Mouse (Mus musculus) neural tube, embryonic 11.5 days (tissue): ENCODE results near the gene Fbf1. TPM values are rescaled to one million over a fixed set of nuclear protein-coding genes. Genes with fewer than 3 reads are reported as not detected.
A peak's percentile ranks its signal among the peaks of the same experiment; 100 is the strongest.
"Not testable (repeated sequence)": the region's sequence is repeated elsewhere in the genome, so short reads cannot be mapped to it uniquely, and the experiment has no call there.

Experiments used
- ATAC-seq: fragments of 200-750 bp; cut with Nextera tagmentation; 2 replicates; pipeline ENCODE4 v1.8.0; 2017; ENCODE audit warnings: moderate number of reproducible peaks, mild to moderate bottlenecking, moderate TSS enrichment, moderate library complexity; ENCODE audit not compliant: insufficient read depth, low FRiP score, low TSS enrichment
- DNase-seq: peaks from one replicate; pipeline ENCODE4 v3.0.0-alpha.2; 2015; ENCODE audit warnings: low spot score
- H3K27ac ChIP-seq: fragments of 300-500 bp; sonication (generic); 2 replicates; pipeline ENCODE4 v1.5.1; 2014; ENCODE audit warnings: low read depth, mild to moderate bottlenecking, low read length
- H3K27me3 ChIP-seq: fragments of 300-500 bp; sonication (generic); 2 replicates; pipeline ENCODE4 v1.6.1; 2014; ENCODE audit warnings: mild to moderate bottlenecking, low read length, mixed read lengths; ENCODE audit not compliant: control insufficient read depth, insufficient read depth
- H3K36me3 ChIP-seq: fragments of 300-500 bp; sonication (generic); 2 replicates; pipeline ENCODE4 v1.6.1; 2014; ENCODE audit warnings: mild to moderate bottlenecking, low read length, moderate library complexity, mixed read lengths; ENCODE audit not compliant: control insufficient read depth, insufficient read depth
- H3K4me1 ChIP-seq: fragments of 300-500 bp; sonication (generic); 2 replicates; pipeline ENCODE4 v1.6.1; 2014; ENCODE audit warnings: low read length, mixed read lengths; ENCODE audit not compliant: control insufficient read depth, insufficient read depth
- H3K4me2 ChIP-seq: fragments of 300-500 bp; sonication (generic); 2 replicates; pipeline ENCODE4 v1.6.1; 2014; ENCODE audit warnings: low read depth, mild to moderate bottlenecking, moderate library complexity
- H3K4me3 ChIP-seq: fragments of 300-500 bp; sonication (generic); 2 replicates; pipeline ENCODE4 v1.5.1; 2014; ENCODE audit warnings: low read depth, low read length
- H3K9ac ChIP-seq: fragments of 300-500 bp; sonication (generic); 2 replicates; pipeline ENCODE4 v1.6.1; 2014; ENCODE audit warnings: mild to moderate bottlenecking, low read length
- H3K9me3 ChIP-seq: fragments of 300-500 bp; sonication (generic); 2 replicates; pipeline ENCODE4 v1.6.1; 2016; ENCODE audit warnings: low read length; ENCODE audit not compliant: control insufficient read depth
- WGBS: fragments of 180-500 bp; shearing (Covaris S2); extraction: QIAGEN DNeasy Blood & Tissue Kit; methylation state at CpG from one replicate; pipeline ENCODE4 v1.1.7; 2014; 5-methylcytosine and 5-hydroxymethylcytosine counted together
- polyA plus RNA-seq: library from polyadenylated mRNA; unstranded; fragments of >200 nt; fragmentation: Nextera tagmentation; extraction: Ambion mirVana; gene quantifications from 2 replicates; pipeline ENCODE4 v1.2.1, GENCODE M21; 2014

The Fbf1 gene
- polyA plus RNA-seq, 1 experiment from 2014 or later = 37.0 TPM

DNA sequence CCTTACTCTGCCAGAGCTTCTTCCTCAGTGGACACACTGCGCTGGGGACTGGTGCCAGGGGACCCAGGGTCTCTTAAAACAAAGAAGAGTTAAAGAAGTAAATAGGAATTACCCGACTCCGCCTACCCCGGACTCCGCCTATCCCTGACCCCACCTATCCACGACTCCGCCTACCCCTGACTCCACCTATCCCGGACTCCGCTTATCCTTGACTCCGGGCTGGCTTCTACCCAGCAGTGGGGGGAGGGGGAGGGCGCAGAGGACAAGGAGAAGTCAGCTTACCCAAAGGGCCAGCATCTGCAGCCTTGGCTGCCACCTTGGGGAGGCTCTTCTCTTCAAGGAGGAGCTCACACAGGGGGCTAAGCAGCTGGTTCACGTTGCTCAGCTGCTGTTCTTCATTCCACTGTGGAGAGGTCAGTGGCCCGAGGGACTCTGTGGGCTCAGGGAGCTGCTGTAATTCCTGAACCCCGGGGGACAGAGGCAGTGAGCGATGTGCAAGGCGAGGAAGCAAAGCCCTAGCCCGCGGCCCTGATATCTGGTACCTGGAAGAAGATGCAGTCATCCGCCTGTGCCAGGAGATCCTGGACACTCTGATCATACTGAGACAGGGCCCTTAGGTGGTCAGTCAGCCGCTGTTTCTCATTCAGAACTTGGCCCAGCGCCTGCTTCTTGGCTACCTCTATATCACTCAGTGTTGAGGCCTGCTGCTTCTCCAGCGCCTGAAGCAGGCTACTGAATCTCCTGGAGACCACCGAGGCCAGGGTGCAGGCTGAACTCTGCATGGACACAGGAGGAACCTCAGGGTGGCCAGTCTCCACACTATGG lies 40.6 kb downstream of the Fbf1 start, which contains the start of gene Trim47:
TSS of gene Trim47 (minus strand) at position 55 of the 825 bp plus-strand sequence.
- Histone ChIP-seq H3K4me3 (no peak within 1 kb of the TSS), H3K4me1 (peaks cover 16% of the 10 kb centered on the region), H3K9ac (peak within 1 kb of the TSS; percentile 45), H3K4me2 (peak within 1 kb of the TSS; percentile 20; the same call in 1 of the 2 replicates), H3K27me3 (no peaks in the 10 kb centered on the region), H3K27ac (no peak within 1 kb of the TSS), H3K9me3 (no peaks in the 10 kb centered on the region), H3K36me3 (peaks cover under 1% of the 10 kb centered on the region; the same call in 1 of the 2 replicates)
- ATAC-seq = no peak
- peak; percentile 67 for DNase-seq
- 27% methylated on average over 23 of the region's 23 CpGs for WGBS

DNA sequence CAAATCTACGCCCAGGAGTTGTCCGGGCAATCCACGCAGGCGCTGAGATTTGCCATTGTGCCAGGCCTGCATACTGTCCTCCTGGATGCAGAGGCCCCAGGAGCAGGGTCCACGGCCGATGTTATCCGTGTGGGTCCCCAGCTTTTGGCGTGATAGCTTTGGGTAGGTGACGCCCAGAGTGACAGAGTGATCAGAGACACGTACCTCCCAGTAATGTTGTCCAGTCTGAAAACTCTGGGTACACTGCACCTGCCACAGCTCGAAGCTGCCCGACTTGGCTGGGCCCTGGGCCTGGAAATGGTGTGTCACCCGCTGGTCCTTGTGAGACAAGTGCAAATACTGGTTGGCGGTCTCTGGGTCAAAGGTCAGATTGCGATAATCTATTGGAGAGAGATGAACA lies 41.7 kb downstream of the Fbf1 start:
- WGBS = 96% methylated on average over 15 of the region's 15 CpGs
- H3K9ac ChIP-seq = no peak overlapping the region
- DNase-seq = no peak
- no peaks in the 10 kb centered on the region for H3K9me3 ChIP-seq
- no peaks in the 10 kb centered on the region; the same call in 1 of the 2 replicates for H3K36me3 ChIP-seq
- H3K4me1 ChIP-seq = peaks cover 14% of the 10 kb centered on the region
- no peak overlapping the region for H3K4me2 ChIP-seq
- no peaks in the 10 kb centered on the region for H3K27me3 ChIP-seq
- H3K4me3 ChIP-seq = no peak overlapping the region
- H3K27ac ChIP-seq = no peak overlapping the region
- ATAC-seq = no peak

DNA sequence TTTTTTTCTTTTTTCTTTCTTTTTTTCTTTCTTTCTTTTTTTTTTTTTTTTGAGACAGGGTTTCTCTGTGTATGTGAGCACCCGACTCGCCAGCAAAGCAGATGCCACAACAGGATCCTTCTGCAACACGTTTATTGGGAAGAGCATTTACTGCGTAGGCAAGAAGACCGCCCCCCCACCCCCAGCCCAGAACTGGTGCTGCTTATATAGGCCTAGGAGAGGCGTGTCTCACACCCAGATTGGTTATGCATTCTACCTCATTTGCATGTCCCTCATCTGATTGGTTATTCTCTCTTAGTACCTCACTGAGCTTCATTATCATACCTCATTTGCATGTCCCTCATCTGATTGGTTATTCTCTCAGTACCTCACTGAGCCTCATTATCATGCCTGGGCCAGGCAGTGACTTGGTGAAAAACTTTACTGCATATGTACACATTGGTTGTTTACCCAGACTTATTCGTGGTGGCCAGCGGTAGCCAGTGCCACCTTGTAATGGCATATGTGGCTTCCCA lies 46.2 kb downstream of the Fbf1 start:
- H3K27me3 ChIP-seq, H3K4me2 ChIP-seq, H3K4me1 ChIP-seq, H3K27ac ChIP-seq, DNase-seq, H3K4me3 ChIP-seq, H3K36me3 ChIP-seq, ATAC-seq, H3K9me3 ChIP-seq, H3K9ac ChIP-seq: not testable (repeated sequence)
- WGBS = 90% methylated on average over 8 of the region's 8 CpGs

DNA sequence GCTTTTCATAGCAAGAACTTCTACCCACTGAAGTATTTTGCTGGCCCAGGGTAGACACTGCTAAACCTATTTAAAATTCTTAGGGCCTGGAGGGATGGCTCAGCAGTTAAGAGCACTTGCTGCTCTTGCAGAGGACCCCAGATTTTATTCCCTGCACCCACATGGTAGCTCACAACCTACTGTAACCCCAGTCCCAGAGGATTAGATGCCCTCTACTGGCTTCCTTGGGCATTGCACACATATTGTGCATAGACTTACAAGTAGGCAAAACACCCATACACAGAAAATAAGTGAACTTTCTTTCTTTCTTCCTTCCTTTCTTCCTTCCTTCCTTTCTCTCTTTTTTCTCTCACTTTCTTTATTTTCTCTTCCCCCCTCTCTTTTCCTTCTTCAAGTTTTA lies 50.1 kb downstream of the Fbf1 start:
- no peak overlapping the region for H3K4me3 ChIP-seq
- DNase-seq (no peak), ATAC-seq (no peak)
- H3K4me2 ChIP-seq = no peak overlapping the region
- H3K36me3 ChIP-seq = no peaks in the 10 kb centered on the region
- no peaks in the 10 kb centered on the region for H3K4me1 ChIP-seq
- H3K9me3 ChIP-seq = no peaks in the 10 kb centered on the region
- no peaks in the 10 kb centered on the region for H3K27me3 ChIP-seq
- no peak overlapping the region for H3K27ac ChIP-seq
- no peak overlapping the region for H3K9ac ChIP-seq

DNA sequence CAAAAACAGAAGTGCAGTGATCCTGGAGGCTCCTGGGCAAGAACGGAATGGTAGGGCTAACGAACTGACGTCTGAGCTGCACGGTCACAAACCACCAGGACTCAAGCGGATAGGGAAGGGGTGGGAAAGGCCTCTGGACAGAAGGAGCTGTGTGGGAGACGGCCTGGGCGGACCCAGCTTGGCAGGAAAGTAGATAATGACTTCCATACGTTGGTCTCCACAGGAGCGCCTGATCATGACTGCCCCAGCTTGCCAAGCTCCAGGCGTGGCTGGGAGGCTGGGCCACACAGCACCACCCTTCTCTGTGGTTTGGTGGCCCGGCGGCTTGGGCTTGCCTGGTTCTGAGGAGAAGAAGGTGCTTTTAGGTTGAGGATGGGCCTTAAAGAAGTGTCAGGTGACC lies 50.7 kb downstream of the Fbf1 start:
- Histone ChIP-seq H3K27ac (no peak overlapping the region), H3K9me3 (no peaks in the 10 kb centered on the region), H3K27me3 (no peaks in the 10 kb centered on the region), H3K4me2 (no peak overlapping the region), H3K4me3 (no peak overlapping the region), H3K9ac (no peak overlapping the region), H3K36me3 (no peaks in the 10 kb centered on the region), H3K4me1 (no peaks in the 10 kb centered on the region)
- ATAC-seq = no peak
- DNase-seq = no peak
- 67% methylated on average over 12 of the region's 12 CpGs for WGBS

- no peak overlapping the region for H3K27ac ChIP-seq
- H3K4me1 ChIP-seq = no peaks in the 10 kb centered on the region; the same call in 1 of the 2 replicates
- no peak overlapping the region for H3K9ac ChIP-seq
- DNase-seq (no peak), ATAC-seq (no peak)
- H3K27me3 ChIP-seq = peaks cover 46% of the 10 kb centered on the region
- no peaks in the 10 kb centered on the region for H3K9me3 ChIP-seq
- 83% methylated on average over 19 of the region's 19 CpGs for WGBS
- H3K4me2 ChIP-seq = no peak overlapping the region
- H3K4me3 ChIP-seq = no peak overlapping the region
- no peaks in the 10 kb centered on the region for H3K36me3 ChIP-seq
These were observed 56.3 kb downstream of the Fbf1 start for GRCm38 (mm10) chr11:116111611-116112203.

DNA sequence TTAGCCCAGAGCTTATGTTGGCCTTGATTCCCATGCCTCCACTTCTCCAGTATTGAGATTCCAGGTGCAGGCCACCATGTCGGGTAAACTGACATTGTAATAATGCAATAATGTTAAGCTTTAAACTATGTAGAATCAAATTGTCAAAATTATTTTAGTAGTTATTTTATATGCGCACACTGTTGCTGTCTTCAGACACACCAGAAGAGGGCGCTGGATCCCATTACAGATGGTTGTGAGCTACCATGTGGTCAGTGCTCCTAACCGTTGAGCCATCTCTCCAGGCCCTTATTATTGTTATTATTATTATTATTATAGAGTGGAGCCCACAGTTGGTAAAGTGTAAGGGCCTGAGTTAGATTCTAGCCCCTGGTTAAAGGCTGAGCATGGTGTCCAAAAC lies 56.9 kb downstream of the Fbf1 start:
- Histone ChIP-seq H3K4me1 (peaks cover 3% of the 10 kb centered on the region), H3K9ac (no peak overlapping the region), H3K27me3 (peaks cover 51% of the 10 kb centered on the region), H3K4me2 (no peak overlapping the region), H3K36me3 (no peaks in the 10 kb centered on the region), H3K9me3 (no peaks in the 10 kb centered on the region), H3K27ac (no peak overlapping the region), H3K4me3 (no peak overlapping the region)
- WGBS = 76% methylated on average over 4 of the region's 4 CpGs
- no peak for DNase-seq
- ATAC-seq = no peak

DNA sequence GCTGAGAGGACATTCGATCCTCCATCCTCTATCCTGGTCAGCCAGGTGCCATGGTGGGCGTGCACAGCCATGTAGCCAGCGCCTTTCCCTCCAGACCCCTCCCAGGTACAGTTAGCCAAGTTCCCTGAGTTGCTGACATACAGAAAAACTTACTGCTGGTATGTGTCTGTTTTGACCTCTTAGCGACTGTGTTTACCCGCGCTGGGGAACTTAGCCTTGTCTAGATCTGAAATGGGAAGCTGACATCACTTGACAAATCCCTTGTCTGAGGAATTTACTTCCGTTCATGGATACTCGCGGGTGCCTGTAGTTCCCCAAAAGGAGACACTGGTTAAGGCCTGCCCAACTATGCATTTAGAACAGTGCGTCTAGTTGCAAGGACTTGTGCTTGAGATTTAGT lies 57.4 kb downstream of the Fbf1 start:
- Histone ChIP-seq H3K9me3 (no peaks in the 10 kb centered on the region), H3K36me3 (no peaks in the 10 kb centered on the region), H3K4me1 (peaks cover 5% of the 10 kb centered on the region), H3K4me3 (no peak overlapping the region), H3K4me2 (no peak overlapping the region; the same call in 1 of the 2 replicates), H3K9ac (no peak overlapping the region), H3K27ac (no peak overlapping the region), H3K27me3 (peaks cover 56% of the 10 kb centered on the region)
- 32% methylated on average over 10 of the region's 10 CpGs for WGBS
- ATAC-seq (no peak), DNase-seq (no peak)
